Mouse (Mus musculus) heart, adult 9 months (tissue): ENCODE measurements at regions not wholly inside any gene's neighbourhood (a gene's known extent, or its start where the extent isn't known, plus 50 kb on each side); places are given as distances from the start of the nearest gene placed in this dataset.

Experiments
- DNase-seq, 2 experiments: peaks; one replicate each; pipeline ENCODE4 v3.0.0; 2022; ENCODE audit warnings: low spot score in 2 of 2

GRCm38 (mm10) chr8:26884350-26884749 lies 92.8 kb upstream of the Zfp703 start:
- no peak for DNase-seq

- no peak for DNase-seq
These were observed 91.8 kb upstream of the Zfp703 start for GRCm38 (mm10) chr8:26885365-26885764.

- no peak for DNase-seq
These were observed 90.2 kb upstream of the Zfp703 start for GRCm38 (mm10) chr8:26886783-26887486.

- DNase-seq = no peak
These were observed 89.6 kb upstream of the Zfp703 start for GRCm38 (mm10) chr8:26887551-26887950.

- DNase-seq = no peak
These were observed 89.1 kb upstream of the Zfp703 start for GRCm38 (mm10) chr8:26888050-26888449.

- DNase-seq = peak; percentile 64 to 77
These were observed 85.2 kb upstream of the Zfp703 start for GRCm38 (mm10) chr8:26891881-26892280.

GRCm38 (mm10) chr8:26892380-26892779 lies 84.7 kb upstream of the Zfp703 start:
- no peak for DNase-seq

- DNase-seq = no peak
These were observed 81.3 kb upstream of the Zfp703 start for GRCm38 (mm10) chr8:26895867-26896266.

- DNase-seq = no peak
These were observed 73.8 kb upstream of the Zfp703 start for GRCm38 (mm10) chr8:26903289-26903688.

GRCm38 (mm10) chr8:26906257-26906656 lies 70.9 kb upstream of the Zfp703 start:
- DNase-seq = no peak

GRCm38 (mm10) chr8:26907347-26908170 lies 69.6 kb upstream of the Zfp703 start:
- DNase-seq = no peak

GRCm38 (mm10) chr8:26910186-26910585 lies 66.9 kb upstream of the Zfp703 start:
- DNase-seq = no peak

GRCm38 (mm10) chr8:26913562-26914529 lies 63.3 kb upstream of the Zfp703 start:
- peak; percentile 19 to 25 for DNase-seq

GRCm38 (mm10) chr8:26915731-26916130 lies 61.4 kb upstream of the Zfp703 start:
- no peak for DNase-seq

- DNase-seq = no peak
These were observed 55.5 kb upstream of the Zfp703 start for GRCm38 (mm10) chr8:26921531-26922177.

- DNase-seq = no peak
These were observed 55.0 kb upstream of the Zfp703 start for GRCm38 (mm10) chr8:26922178-26922540.

GRCm38 (mm10) chr8:26923166-26923565 lies 54.0 kb upstream of the Zfp703 start:
- DNase-seq = no peak
